Mouse (Mus musculus): ENCODE measurements around the gene Rac1. TPM values are rescaled to one million over a fixed set of nuclear protein-coding genes. Genes with fewer than 3 reads are reported as not detected.
"Not testable (repeated sequence)": the region's sequence is repeated elsewhere in the genome, so short reads cannot be mapped to it uniquely, and the experiment has no call there.

The Rac1 gene
- polyA plus RNA-seq, 1 experiment from 2014 or later = 540 TPM

GRCm38 (mm10) chr5:143501140-143501539 lies 26.7 kb downstream of the Rac1 start:
- no peak overlapping the region for H3K4me3 ChIP-seq (ENCODE audit: low read depth, low read length)
- no peak overlapping the region for H3K4me2 ChIP-seq (ENCODE audit: low read depth, low read length)
- DNase-seq (ENCODE audit: low spot score) (no peak), ATAC-seq (replicated peaks; ENCODE audit: insufficient number of reproducible peaks, low FRiP score, low TSS enrichment, low read depth) (no peak)
- no peak overlapping the region for H3K27ac ChIP-seq (replicated peaks; ENCODE audit: low read depth, low read length)
- H3K36me3 ChIP-seq (replicated peaks; ENCODE audit: control insufficient read depth, insufficient read depth, low read depth, low read length) = peaks cover 8% of the 10 kb centered on the region
- no peaks in the 10 kb centered on the region for H3K9me3 ChIP-seq (replicated peaks; ENCODE audit: control insufficient read depth, low read length)
- 90% methylated on average over 8 of the region's 8 CpGs for WGBS
- no peaks in the 10 kb centered on the region for H3K27me3 ChIP-seq (ENCODE audit: control insufficient read depth, insufficient read depth, low read length)
- no peak overlapping the region for H3K9ac ChIP-seq (replicated peaks; ENCODE audit: low read length)
- no peaks in the 10 kb centered on the region for H3K4me1 ChIP-seq (ENCODE audit: control insufficient read depth, insufficient read depth, low read length)

GRCm38 (mm10) chr5:143500711-143501110 lies 27.1 kb downstream of the Rac1 start:
- not testable (repeated sequence) for ATAC-seq (replicated peaks; ENCODE audit: insufficient number of reproducible peaks, low FRiP score, low TSS enrichment, low read depth); H3K36me3 ChIP-seq (replicated peaks; ENCODE audit: control insufficient read depth, insufficient read depth, low read depth, low read length); H3K4me3 ChIP-seq (ENCODE audit: low read depth, low read length); DNase-seq (ENCODE audit: low spot score); H3K9me3 ChIP-seq (replicated peaks; ENCODE audit: control insufficient read depth, low read length); H3K4me2 ChIP-seq (ENCODE audit: low read depth, low read length); H3K9ac ChIP-seq (replicated peaks; ENCODE audit: low read length); H3K27me3 ChIP-seq (ENCODE audit: control insufficient read depth, insufficient read depth, low read length); H3K4me1 ChIP-seq (ENCODE audit: control insufficient read depth, insufficient read depth, low read length); H3K27ac ChIP-seq (replicated peaks; ENCODE audit: low read depth, low read length)
- WGBS = 93% methylated on average over 13 of the region's 14 CpGs

- Histone ChIP-seq H3K4me2 (ENCODE audit: low read depth, low read length) (no peak overlapping the region), H3K9me3 (replicated peaks; ENCODE audit: control insufficient read depth, low read length) (no peaks in the 10 kb centered on the region), H3K9ac (replicated peaks; ENCODE audit: low read length) (no peak overlapping the region), H3K4me3 (ENCODE audit: low read depth, low read length) (no peak overlapping the region), H3K36me3 (replicated peaks; ENCODE audit: control insufficient read depth, insufficient read depth, low read depth, low read length) (peaks cover 4% of the 10 kb centered on the region; the same call in 1 of the 2 replicates), H3K27ac (replicated peaks; ENCODE audit: low read depth, low read length) (no peak overlapping the region), H3K27me3 (ENCODE audit: control insufficient read depth, insufficient read depth, low read length) (no peaks in the 10 kb centered on the region), H3K4me1 (ENCODE audit: control insufficient read depth, insufficient read depth, low read length) (no peaks in the 10 kb centered on the region)
- ATAC-seq (replicated peaks; ENCODE audit: insufficient number of reproducible peaks, low FRiP score, low TSS enrichment, low read depth) (no peak), DNase-seq (ENCODE audit: low spot score) (no peak)
- 92% methylated on average over 4 of the region's 4 CpGs for WGBS
Measured at GRCm38 (mm10) chr5:143499686-143500085, 28.1 kb downstream of the Rac1 start.

- Histone ChIP-seq H3K9ac (replicated peaks; ENCODE audit: low read length) (no peak overlapping the region), H3K27me3 (ENCODE audit: control insufficient read depth, insufficient read depth, low read length) (no peaks in the 10 kb centered on the region), H3K9me3 (replicated peaks; ENCODE audit: control insufficient read depth, low read length) (no peaks in the 10 kb centered on the region), H3K4me1 (ENCODE audit: control insufficient read depth, insufficient read depth, low read length) (no peaks in the 10 kb centered on the region), H3K4me3 (ENCODE audit: low read depth, low read length) (no peak overlapping the region), H3K27ac (replicated peaks; ENCODE audit: low read depth, low read length) (no peak overlapping the region), H3K36me3 (replicated peaks; ENCODE audit: control insufficient read depth, insufficient read depth, low read depth, low read length) (peaks cover 4% of the 10 kb centered on the region; the same call in 1 of the 2 replicates), H3K4me2 (ENCODE audit: low read depth, low read length) (no peak overlapping the region)
- 91% methylated on average over 7 of the region's 7 CpGs for WGBS
- ATAC-seq (replicated peaks; ENCODE audit: insufficient number of reproducible peaks, low FRiP score, low TSS enrichment, low read depth) (no peak), DNase-seq (ENCODE audit: low spot score) (no peak)
Measured at GRCm38 (mm10) chr5:143499197-143499596, 28.6 kb downstream of the Rac1 start.

- Histone ChIP-seq H3K4me3 (ENCODE audit: low read depth, low read length) (no peak overlapping the region), H3K27ac (replicated peaks; ENCODE audit: low read depth, low read length) (no peak overlapping the region), H3K4me2 (ENCODE audit: low read depth, low read length) (no peak overlapping the region), H3K27me3 (ENCODE audit: control insufficient read depth, insufficient read depth, low read length) (no peaks in the 10 kb centered on the region), H3K9ac (replicated peaks; ENCODE audit: low read length) (no peak overlapping the region), H3K9me3 (replicated peaks; ENCODE audit: control insufficient read depth, low read length) (no peaks in the 10 kb centered on the region), H3K36me3 (replicated peaks; ENCODE audit: control insufficient read depth, insufficient read depth, low read depth, low read length) (peaks cover 4% of the 10 kb centered on the region; the same call in 1 of the 2 replicates), H3K4me1 (ENCODE audit: control insufficient read depth, insufficient read depth, low read length) (no peaks in the 10 kb centered on the region)
- ATAC-seq (replicated peaks; ENCODE audit: insufficient number of reproducible peaks, low FRiP score, low TSS enrichment, low read depth) (no peak), DNase-seq (ENCODE audit: low spot score) (no peak)
- WGBS = 74% methylated on average over 3 of the region's 3 CpGs
Measured at GRCm38 (mm10) chr5:143497451-143497850, 30.4 kb downstream of the Rac1 start.

GRCm38 (mm10) chr5:143495708-143496107 lies 32.1 kb downstream of the Rac1 start:
- no peaks in the 10 kb centered on the region for H3K9me3 ChIP-seq (replicated peaks; ENCODE audit: control insufficient read depth, low read length)
- H3K27me3 ChIP-seq (ENCODE audit: control insufficient read depth, insufficient read depth, low read length) = no peaks in the 10 kb centered on the region
- DNase-seq (ENCODE audit: low spot score) (no peak), ATAC-seq (replicated peaks; ENCODE audit: insufficient number of reproducible peaks, low FRiP score, low TSS enrichment, low read depth) (no peak)
- no peak overlapping the region for H3K4me2 ChIP-seq (ENCODE audit: low read depth, low read length)
- WGBS = 93% methylated on average over 6 of the region's 6 CpGs
- H3K9ac ChIP-seq (replicated peaks; ENCODE audit: low read length) = no peak overlapping the region
- no peak overlapping the region for H3K27ac ChIP-seq (replicated peaks; ENCODE audit: low read depth, low read length)
- no peaks in the 10 kb centered on the region for H3K36me3 ChIP-seq (replicated peaks; ENCODE audit: control insufficient read depth, insufficient read depth, low read depth, low read length)
- no peak overlapping the region for H3K4me3 ChIP-seq (ENCODE audit: low read depth, low read length)
- H3K4me1 ChIP-seq (ENCODE audit: control insufficient read depth, insufficient read depth, low read length) = no peaks in the 10 kb centered on the region

GRCm38 (mm10) chr5:143493163-143493562 lies 34.7 kb downstream of the Rac1 start:
- 87% methylated on average over 10 of the region's 10 CpGs for WGBS
- Histone ChIP-seq H3K4me3 (ENCODE audit: low read depth, low read length) (no peak overlapping the region), H3K9ac (replicated peaks; ENCODE audit: low read length) (no peak overlapping the region), H3K36me3 (replicated peaks; ENCODE audit: control insufficient read depth, insufficient read depth, low read depth, low read length) (no peaks in the 10 kb centered on the region), H3K9me3 (replicated peaks; ENCODE audit: control insufficient read depth, low read length) (no peaks in the 10 kb centered on the region), H3K4me2 (ENCODE audit: low read depth, low read length) (no peak overlapping the region), H3K27ac (replicated peaks; ENCODE audit: low read depth, low read length) (no peak overlapping the region), H3K4me1 (ENCODE audit: control insufficient read depth, insufficient read depth, low read length) (no peaks in the 10 kb centered on the region), H3K27me3 (ENCODE audit: control insufficient read depth, insufficient read depth, low read length) (no peaks in the 10 kb centered on the region)
- ATAC-seq (replicated peaks; ENCODE audit: insufficient number of reproducible peaks, low FRiP score, low TSS enrichment, low read depth) = no peak
- DNase-seq (ENCODE audit: low spot score) = no peak

- Histone ChIP-seq H3K4me1 (ENCODE audit: control insufficient read depth, insufficient read depth, low read length) (no peaks in the 10 kb centered on the region), H3K9me3 (replicated peaks; ENCODE audit: control insufficient read depth, low read length) (no peaks in the 10 kb centered on the region), H3K36me3 (replicated peaks; ENCODE audit: control insufficient read depth, insufficient read depth, low read depth, low read length) (no peaks in the 10 kb centered on the region), H3K9ac (replicated peaks; ENCODE audit: low read length) (no peak overlapping the region), H3K27me3 (ENCODE audit: control insufficient read depth, insufficient read depth, low read length) (no peaks in the 10 kb centered on the region), H3K27ac (replicated peaks; ENCODE audit: low read depth, low read length) (no peak overlapping the region), H3K4me2 (ENCODE audit: low read depth, low read length) (no peak overlapping the region), H3K4me3 (ENCODE audit: low read depth, low read length) (no peak overlapping the region)
- no peak for ATAC-seq (replicated peaks; ENCODE audit: insufficient number of reproducible peaks, low FRiP score, low TSS enrichment, low read depth)
- 89% methylated on average over 4 of the region's 4 CpGs for WGBS
- DNase-seq (ENCODE audit: low spot score) = no peak
Measured at GRCm38 (mm10) chr5:143491736-143492135, 36.1 kb downstream of the Rac1 start.

All from embryonic facial prominence, embryonic 11.5 days (tissue).